Mouse (Mus musculus) midbrain, embryonic 16.5 days (tissue): ENCODE data around the gene Gm10799. TPM values are rescaled to one million over a fixed set of nuclear protein-coding genes. Genes with fewer than 3 reads are reported as not detected.
A peak's percentile ranks its signal among the peaks of the same experiment; 100 is the strongest.
"Not testable (repeated sequence)": the region's sequence is repeated elsewhere in the genome, so short reads cannot be mapped to it uniquely, and the experiment has no call there.

Experiments used
- ATAC-seq: fragments of 200-750 bp; cut with Nextera tagmentation; 2 replicates; pipeline ENCODE4 v1.8.0; 2017; ENCODE audit warnings: moderate TSS enrichment
- H3K27ac ChIP-seq: fragments of 300-500 bp; sonication (generic); 2 replicates; pipeline ENCODE4 v1.5.1; 2014; ENCODE audit warnings: mild to moderate bottlenecking, low read length, mixed read lengths
- H3K27me3 ChIP-seq: fragments of 300-500 bp; sonication (generic); 2 replicates; pipeline ENCODE4 v1.6.1; 2014; ENCODE audit warnings: low read depth, low read length, mixed read lengths; ENCODE audit not compliant: control insufficient read depth, insufficient read depth
- H3K36me3 ChIP-seq: fragments of 300-500 bp; sonication (generic); 2 replicates; pipeline ENCODE4 v1.6.1; 2014; ENCODE audit warnings: mild to moderate bottlenecking, low read length, moderate library complexity, mixed read lengths; ENCODE audit not compliant: control insufficient read depth, insufficient read depth
- H3K4me1 ChIP-seq: fragments of 300-500 bp; sonication (generic); 2 replicates; pipeline ENCODE4 v1.6.1; 2014; ENCODE audit warnings: mild to moderate bottlenecking, low read length, mixed read lengths; ENCODE audit not compliant: control insufficient read depth, insufficient read depth
- H3K4me2 ChIP-seq: fragments of 300-500 bp; sonication (generic); 2 replicates; pipeline ENCODE4 v1.6.1; 2014; ENCODE audit warnings: mild to moderate bottlenecking, low read length, mixed read lengths
- H3K4me3 ChIP-seq: fragments of 300-500 bp; sonication (generic); 2 replicates; pipeline ENCODE4 v1.5.1; 2014; ENCODE audit warnings: low read depth, mild to moderate bottlenecking, low read length, moderate library complexity, mixed read lengths
- H3K9ac ChIP-seq: fragments of 300-500 bp; sonication (generic); 2 replicates; pipeline ENCODE4 v1.6.1; 2014; ENCODE audit warnings: low read depth, low read length, mixed read lengths
- H3K9me3 ChIP-seq: fragments of 300-500 bp; sonication (generic); replicated peaks from 2 replicates; pipeline ENCODE4 v1.6.1; 2014; ENCODE audit warnings: mild to moderate bottlenecking, low read length, mixed read lengths; ENCODE audit not compliant: control insufficient read depth, poor library complexity, severe bottlenecking
- WGBS: fragments of 180-500 bp; shearing (Covaris S2); extraction: QIAGEN DNeasy Blood & Tissue Kit; methylation state at CpG from one replicate; pipeline ENCODE4 v1.1.7; 2014; 5-methylcytosine and 5-hydroxymethylcytosine counted together
- polyA plus RNA-seq: library from polyadenylated mRNA; unstranded; fragments of >200 nt; fragmentation: Nextera tagmentation; extraction: Ambion mirVana; gene quantifications from 2 replicates; pipeline ENCODE4 v1.2.1, GENCODE M21; 2015

Gm10799 gene
- polyA plus RNA-seq, 1 experiment from 2014 or later: not detected

GRCm38 (mm10) chr2:104099946-104100345 lies 31.6 kb upstream of the Gm10799 start:
- Histone ChIP-seq H3K9ac (no peak overlapping the region), H3K27ac (no peak overlapping the region), H3K9me3 (no peaks in the 10 kb centered on the region), H3K36me3 (no peaks in the 10 kb centered on the region), H3K4me3 (no peak overlapping the region), H3K4me1 (peaks cover 5% of the 10 kb centered on the region; the same call in 1 of the 2 replicates), H3K27me3 (no peaks in the 10 kb centered on the region), H3K4me2 (no peak overlapping the region)
- 21% methylated on average over 1 of the region's 1 CpGs for WGBS
- ATAC-seq: no peak

- Histone ChIP-seq H3K4me2 (no peak overlapping the region), H3K36me3 (no peaks in the 10 kb centered on the region), H3K4me3 (no peak overlapping the region), H3K9ac (no peak overlapping the region), H3K4me1 (peaks cover 5% of the 10 kb centered on the region; the same call in 1 of the 2 replicates), H3K9me3 (no peaks in the 10 kb centered on the region), H3K27me3 (no peaks in the 10 kb centered on the region), H3K27ac (no peak overlapping the region)
- WGBS: 92% methylated on average over 2 of the region's 2 CpGs
- no peak for ATAC-seq
Measured at GRCm38 (mm10) chr2:104099231-104099585, 30.9 kb upstream of the Gm10799 start.

GRCm38 (mm10) chr2:104098529-104099230 lies 30.3 kb upstream of the Gm10799 start:
- no peaks in the 10 kb centered on the region for H3K36me3 ChIP-seq

GRCm38 (mm10) chr2:104097396-104097795 lies 29.0 kb upstream of the Gm10799 start:
- H3K36me3 ChIP-seq, H3K27me3 ChIP-seq, H3K4me1 ChIP-seq, H3K4me2 ChIP-seq, H3K9me3 ChIP-seq, H3K9ac ChIP-seq, ATAC-seq, H3K27ac ChIP-seq, H3K4me3 ChIP-seq: not testable (repeated sequence)
- 96% methylated on average over 4 of the region's 4 CpGs for WGBS

More at GRCm38 (mm10) chr2:104098529-104099230, 30.3 kb upstream of the Gm10799 start:
- no peak overlapping the region for H3K9ac ChIP-seq
- H3K4me2 ChIP-seq: no peak overlapping the region
- no peaks in the 10 kb centered on the region for H3K27me3 ChIP-seq
- H3K4me1 ChIP-seq: peaks cover 5% of the 10 kb centered on the region; the same call in 1 of the 2 replicates
- no peak for ATAC-seq
- WGBS: 43% methylated on average over 3 of the region's 3 CpGs
- H3K27ac ChIP-seq: no peak overlapping the region
- no peak overlapping the region for H3K4me3 ChIP-seq
- H3K9me3 ChIP-seq: no peaks in the 10 kb centered on the region

GRCm38 (mm10) chr2:104096796-104097195 lies 28.4 kb upstream of the Gm10799 start:
- H3K4me1 ChIP-seq, H3K27me3 ChIP-seq, H3K9me3 ChIP-seq, H3K4me3 ChIP-seq, H3K4me2 ChIP-seq, H3K36me3 ChIP-seq, H3K27ac ChIP-seq, H3K9ac ChIP-seq: not testable (repeated sequence)
- ATAC-seq: peak; percentile 16; the same call in 1 of the 2 replicates
- WGBS: 58% methylated on average over 1 of the region's 1 CpGs

- ATAC-seq: peak; percentile 19; the same call in 1 of the 2 replicates
- H3K36me3 ChIP-seq: no peaks in the 10 kb centered on the region
- 0 out of 2 replicates have a peak overlapping the region, but pooled peaks have one; percentile 53 for H3K27ac ChIP-seq
- H3K9ac ChIP-seq: peak overlapping the region; percentile 59
- peak overlapping the region; percentile 37 for H3K4me3 ChIP-seq
- 37% methylated on average over 10 of the region's 10 CpGs for WGBS
- no peaks in the 10 kb centered on the region for H3K9me3 ChIP-seq
- H3K27me3 ChIP-seq: no peaks in the 10 kb centered on the region
- H3K4me1 ChIP-seq: peaks cover 5% of the 10 kb centered on the region; the same call in 1 of the 2 replicates
- H3K4me2 ChIP-seq: peak overlapping the region; percentile 53
Measured at GRCm38 (mm10) chr2:104096256-104096655, 27.9 kb upstream of the Gm10799 start.

- Histone ChIP-seq H3K27me3 (no peaks in the 10 kb centered on the region), H3K27ac (0 out of 2 replicates have a peak within 1 kb of the TSS, but pooled peaks have one; percentile 53), H3K9me3 (no peaks in the 10 kb centered on the region), H3K4me3 (peak within 1 kb of the TSS; percentile 37), H3K9ac (peak within 1 kb of the TSS; percentile 59), H3K4me2 (peak within 1 kb of the TSS; percentile 53), H3K4me1 (peaks cover 5% of the 10 kb centered on the region; the same call in 1 of the 2 replicates), H3K36me3 (no peaks in the 10 kb centered on the region)
- ATAC-seq: peak; percentile 93
- WGBS: 4% methylated on average over 15 of the region's 15 CpGs
Measured at GRCm38 (mm10) chr2:104095741-104096213, 27.4 kb upstream of the Gm10799 start, which contains the start of gene Cd59a. Gene Cd59a (plus strand): TSS chr2:104095801.

GRCm38 (mm10) chr2:104093305-104093704 lies 25.0 kb upstream of the Gm10799 start:
- no peak for ATAC-seq
- H3K4me1 ChIP-seq: peaks cover 5% of the 10 kb centered on the region; the same call in 1 of the 2 replicates
- no peak overlapping the region for H3K9ac ChIP-seq
- H3K4me2 ChIP-seq: no peak overlapping the region
- H3K36me3 ChIP-seq: no peaks in the 10 kb centered on the region
- no peaks in the 10 kb centered on the region for H3K27me3 ChIP-seq
- 92% methylated on average over 2 of the region's 2 CpGs for WGBS
- H3K9me3 ChIP-seq: no peaks in the 10 kb centered on the region
- no peak overlapping the region for H3K27ac ChIP-seq
- no peak overlapping the region for H3K4me3 ChIP-seq

GRCm38 (mm10) chr2:104087562-104087961 lies 19.2 kb upstream of the Gm10799 start:
- not testable (repeated sequence) for H3K27me3 ChIP-seq, H3K4me1 ChIP-seq, H3K4me3 ChIP-seq, H3K9ac ChIP-seq, ATAC-seq, H3K4me2 ChIP-seq, H3K36me3 ChIP-seq, H3K9me3 ChIP-seq, H3K27ac ChIP-seq
- WGBS: 83% methylated on average over 1 of the region's 1 CpGs
